Mouse (Mus musculus) naive thymus-derived CD4-positive, alpha-beta T cell, adult 2 months (primary cell): ENCODE results near the gene Pde6d.
A peak's percentile ranks its signal among the peaks of the same experiment; 100 is the strongest.

Source experiments
- DNase-seq: peaks from one replicate; pipeline ENCODE4 v3.0.0-alpha.2; 2011; ENCODE audit warnings: low read depth

Pde6d gene

DNA sequence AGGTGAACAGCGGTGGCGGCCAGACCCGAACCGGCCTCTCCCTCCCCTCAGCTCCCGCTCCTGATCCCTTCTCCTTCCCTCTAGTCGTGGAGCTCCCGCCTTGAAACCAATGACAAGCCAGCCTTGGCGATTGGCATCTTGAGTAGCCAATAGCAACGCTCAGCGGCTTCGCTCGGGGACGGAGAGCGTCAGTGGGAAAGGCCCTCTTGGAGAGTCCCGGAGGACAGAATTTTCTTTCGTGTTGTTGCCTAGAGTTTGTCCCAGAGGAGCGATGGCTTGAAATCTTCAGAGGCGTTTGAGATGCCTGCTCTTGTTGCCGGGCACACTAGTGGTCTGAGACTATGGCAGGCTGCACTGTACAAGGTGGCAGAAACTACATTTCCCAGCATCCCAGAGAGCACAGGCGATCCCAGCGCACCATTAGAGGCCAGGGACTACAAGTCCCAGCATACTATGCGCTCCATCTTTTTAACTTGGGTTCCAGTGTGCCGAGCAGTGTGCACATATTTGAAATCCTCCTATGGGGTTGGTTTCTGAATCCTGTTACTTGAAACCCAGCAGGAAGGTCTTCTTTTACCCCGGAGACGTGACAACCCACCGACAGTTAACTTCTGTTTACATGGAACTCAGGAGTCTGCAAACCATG lies at the start of gene Pde6d, which contains the start of gene Cops7b:
Gene Pde6d, minus strand, starts transcription at position 179 of the 646 bp plus-strand sequence.
Gene Cops7b, plus strand, starts transcription at position 454 of the 646 bp plus-strand sequence.
- peak; percentile 96 for DNase-seq

DNA sequence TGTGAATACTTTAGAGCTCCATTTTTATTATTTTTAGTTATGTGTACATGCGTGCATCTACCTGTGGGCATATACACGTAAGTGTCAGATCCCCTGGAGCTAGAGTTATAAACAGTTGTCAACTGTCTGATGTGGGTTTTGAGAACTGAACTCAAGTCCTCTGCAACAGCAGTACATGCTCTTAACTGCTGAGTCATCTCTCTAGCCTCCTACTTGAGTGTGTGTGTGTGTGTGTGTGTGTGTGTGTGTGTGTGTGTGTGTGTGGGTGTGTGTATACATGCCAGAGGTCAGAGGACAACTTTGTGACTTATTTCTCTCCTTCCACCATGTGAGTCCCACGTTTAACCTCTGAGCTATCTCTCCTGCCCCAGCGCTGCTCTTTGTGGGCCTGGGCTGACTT lies 48.1 kb upstream of the Pde6d start:
- no peak for DNase-seq

DNA sequence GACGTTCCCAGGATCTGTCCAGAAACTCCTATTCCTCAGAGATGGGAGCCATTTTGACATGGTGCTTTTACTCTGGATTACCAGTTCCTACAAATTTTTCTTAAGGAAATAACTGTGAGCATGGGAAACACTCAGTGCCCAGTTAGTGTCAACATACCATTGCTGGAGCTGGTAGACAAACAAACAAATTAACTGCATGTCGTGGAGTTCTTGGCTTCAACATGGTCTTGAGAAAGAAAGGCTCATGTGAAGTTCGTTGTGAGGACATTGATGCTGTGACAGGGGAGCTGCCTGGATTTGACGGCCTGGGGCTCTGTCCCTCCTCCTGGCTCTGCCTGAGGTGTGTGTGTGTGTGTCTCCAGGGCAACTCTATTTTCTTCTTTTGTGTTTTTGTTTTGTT lies 47.5 kb upstream of the Pde6d start:
- no peak for DNase-seq

DNA sequence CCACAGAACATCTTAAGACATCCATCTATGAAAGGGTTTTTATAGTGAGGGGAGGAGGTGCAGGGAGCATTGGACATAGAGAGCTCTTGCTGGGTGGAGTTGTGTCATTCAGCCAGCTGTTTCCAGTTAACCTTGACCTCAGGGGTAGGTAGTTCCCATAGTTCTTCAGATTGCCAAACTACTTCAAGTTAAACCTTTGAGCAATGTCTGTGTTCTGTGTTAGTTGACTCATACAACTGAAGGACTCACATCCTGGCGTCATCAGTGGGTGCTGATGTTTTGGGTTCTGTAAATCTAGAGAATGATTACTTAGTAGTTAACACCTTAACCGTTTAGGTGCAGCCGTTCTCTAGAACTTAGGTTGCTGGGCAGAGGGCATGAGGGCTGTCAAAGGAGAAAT lies 45.8 kb upstream of the Pde6d start:
- DNase-seq, result no peak

DNA sequence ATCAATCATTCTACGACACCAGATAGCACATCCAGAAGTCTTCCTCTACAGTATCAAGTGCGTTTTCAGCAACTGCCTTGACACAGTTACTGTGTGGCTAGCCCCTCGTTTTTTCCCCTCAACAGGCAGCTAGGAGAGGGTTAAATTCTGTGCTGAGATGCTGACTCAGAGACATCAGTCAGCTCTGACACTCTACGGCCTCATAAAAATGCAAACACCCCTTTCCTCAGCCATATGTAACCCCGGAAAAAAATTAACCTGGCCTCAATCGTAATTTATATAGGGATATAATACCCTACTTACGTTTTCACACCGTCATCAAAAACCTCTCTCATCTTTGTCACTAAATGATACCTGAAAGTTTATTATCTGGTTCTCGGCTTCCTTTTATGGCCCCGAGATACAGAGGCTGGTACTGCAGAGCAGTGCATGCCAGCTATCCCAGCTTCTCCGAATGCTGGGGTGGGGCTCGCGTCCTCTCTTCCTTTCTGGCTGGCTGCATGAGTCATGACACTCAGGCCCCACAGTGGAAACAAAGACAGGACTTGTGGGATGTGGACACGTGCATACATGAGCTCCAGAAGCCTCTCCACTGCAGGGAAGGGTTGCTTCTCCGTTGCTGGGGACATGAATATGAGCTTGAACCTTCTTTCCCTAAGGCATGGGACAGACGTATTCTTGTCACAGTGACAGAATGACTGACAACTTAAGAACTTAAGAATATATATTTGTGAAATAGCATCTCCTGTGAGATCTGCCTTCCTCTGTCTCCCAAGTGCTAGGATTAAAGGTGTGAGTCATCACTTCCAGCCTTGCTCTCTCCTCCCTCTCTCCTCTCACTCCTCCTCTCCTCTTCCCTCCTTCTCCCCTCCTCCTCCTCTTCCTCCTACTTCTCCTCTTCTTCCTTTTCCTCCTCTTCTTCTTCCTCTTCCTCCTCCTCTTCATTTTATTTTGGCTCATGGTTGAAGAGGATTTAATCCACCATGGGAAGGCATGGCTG lies 40.9 kb upstream of the Pde6d start:
- DNase-seq, result no peak

DNA sequence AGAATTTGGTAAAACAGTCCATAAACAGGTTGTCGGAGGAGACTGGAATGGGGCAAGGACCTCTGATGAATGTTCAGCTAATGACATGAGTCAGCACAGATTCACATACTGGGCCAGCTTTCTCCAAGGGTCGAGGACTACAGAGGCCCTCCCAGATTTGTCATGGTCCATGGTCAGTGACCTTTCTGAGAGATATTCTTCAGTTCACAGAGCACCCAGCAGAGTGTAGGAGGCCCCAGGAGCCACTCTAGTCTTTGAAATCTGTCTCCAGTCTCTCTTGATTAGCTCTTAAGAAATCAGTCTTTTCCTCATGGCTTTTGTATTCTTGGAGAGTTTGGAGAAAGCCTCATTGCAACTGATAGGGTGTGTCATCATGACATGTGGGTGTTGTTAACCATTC lies 39.9 kb upstream of the Pde6d start:
- DNase-seq, result no peak

DNA sequence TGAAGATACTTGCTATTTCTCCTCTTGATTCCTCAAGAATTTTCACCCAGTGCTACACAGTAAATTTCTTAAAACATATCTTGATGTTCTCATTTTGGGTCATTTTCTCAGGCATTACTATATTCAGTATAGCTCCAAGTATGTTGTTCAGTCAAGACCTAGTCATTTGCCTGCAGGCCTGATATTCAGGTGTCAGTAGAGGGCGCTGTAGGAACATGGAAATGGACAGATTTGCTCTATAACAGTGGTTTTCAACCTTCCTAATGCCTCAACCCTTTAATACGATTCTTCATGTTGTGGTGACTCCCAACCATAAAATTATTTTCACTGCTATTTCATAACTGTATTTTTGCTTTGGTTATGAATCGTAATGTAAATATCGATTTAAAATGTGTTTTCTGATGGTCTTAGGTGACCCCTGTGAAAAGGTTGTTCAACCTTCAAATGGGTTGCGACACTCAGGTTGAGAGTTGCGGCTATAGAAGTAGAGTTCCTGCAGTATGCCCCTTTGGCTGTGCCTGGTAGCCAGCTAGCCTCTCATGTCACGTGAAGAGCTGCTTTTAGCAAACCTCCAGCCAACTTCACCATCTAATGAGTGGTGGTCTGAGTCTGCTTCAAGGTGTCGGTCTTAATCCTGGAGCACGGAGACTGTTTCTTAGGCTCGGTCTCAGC lies 36.2 kb upstream of the Pde6d start:
- peak; percentile 64 for DNase-seq

DNA sequence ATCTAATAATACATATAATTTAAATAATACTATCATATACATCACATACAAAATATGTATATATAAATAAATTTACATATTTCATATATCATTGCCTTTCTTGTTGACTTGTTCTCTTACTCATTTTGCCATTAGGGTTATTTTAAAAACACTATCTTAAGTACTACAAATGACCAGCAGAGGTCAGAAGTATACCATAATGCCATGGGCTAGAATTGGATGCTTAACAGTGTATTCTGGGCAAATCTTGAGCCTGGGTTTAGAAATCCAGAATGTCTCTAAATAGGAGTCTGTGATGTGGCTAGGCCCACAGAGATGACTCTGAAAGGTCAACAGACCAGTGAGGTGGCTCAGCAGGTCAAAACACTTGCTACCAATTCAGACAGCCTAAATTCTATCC lies 31.8 kb upstream of the Pde6d start:
- DNase-seq, result peak; percentile 31

DNA sequence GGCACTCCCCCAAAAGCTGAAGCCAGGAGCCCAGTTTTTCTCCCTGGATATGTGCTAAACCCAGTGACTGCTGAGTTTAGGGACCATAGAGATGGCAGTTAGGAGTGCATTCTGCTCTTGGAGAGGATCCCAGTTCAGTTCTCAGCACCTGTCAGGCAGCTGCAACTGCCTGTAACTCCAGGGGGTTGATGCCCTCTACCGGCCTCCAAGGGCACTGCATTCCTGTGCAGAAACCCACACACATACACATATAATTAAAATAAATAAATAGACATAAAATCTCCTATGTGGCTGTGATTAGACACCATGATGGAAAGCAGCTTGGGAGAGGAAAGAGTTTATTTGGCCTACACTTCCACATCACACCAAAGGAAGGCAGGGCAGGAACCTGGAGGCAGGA lies 29.7 kb upstream of the Pde6d start:
- no peak for DNase-seq

DNA sequence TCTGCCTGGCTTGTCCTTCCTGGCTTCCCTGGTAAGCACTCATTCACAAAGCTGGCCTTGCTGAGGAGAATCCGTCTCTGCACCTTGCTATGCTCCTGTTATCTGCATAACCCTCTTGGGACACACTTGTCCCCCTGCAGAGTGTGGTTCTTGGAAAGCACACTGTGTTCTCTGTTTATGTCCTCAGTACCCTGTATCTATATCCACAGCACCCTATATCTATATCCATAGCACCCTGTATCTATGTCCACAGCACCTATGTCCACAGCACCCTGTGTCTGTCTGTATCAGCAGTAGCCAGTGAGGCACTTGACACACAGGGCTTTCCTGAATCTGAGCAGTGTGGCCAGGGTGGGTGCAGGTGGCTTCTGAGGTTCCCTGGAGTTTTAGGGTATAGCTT lies 28.5 kb upstream of the Pde6d start:
- no peak for DNase-seq

DNA sequence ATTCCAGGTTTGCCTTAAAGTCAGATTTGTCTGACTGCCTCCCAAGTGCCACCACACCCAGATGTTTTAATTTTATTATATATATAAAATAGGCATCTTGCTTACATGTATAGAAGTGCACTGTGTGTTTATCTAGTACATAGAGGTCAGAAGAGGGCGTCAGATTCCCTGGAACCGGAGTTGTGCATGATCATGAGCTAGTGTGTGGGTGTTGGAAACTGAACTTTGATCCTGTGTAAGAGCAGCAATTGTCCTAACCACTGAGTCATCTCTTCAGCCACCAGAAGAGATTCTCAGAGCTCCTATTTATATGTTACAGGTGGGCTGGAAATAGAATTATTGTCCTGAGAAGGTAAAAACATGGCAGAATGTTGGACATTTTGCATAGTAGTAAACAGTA lies 17.7 kb upstream of the Pde6d start:
- no peak for DNase-seq

DNA sequence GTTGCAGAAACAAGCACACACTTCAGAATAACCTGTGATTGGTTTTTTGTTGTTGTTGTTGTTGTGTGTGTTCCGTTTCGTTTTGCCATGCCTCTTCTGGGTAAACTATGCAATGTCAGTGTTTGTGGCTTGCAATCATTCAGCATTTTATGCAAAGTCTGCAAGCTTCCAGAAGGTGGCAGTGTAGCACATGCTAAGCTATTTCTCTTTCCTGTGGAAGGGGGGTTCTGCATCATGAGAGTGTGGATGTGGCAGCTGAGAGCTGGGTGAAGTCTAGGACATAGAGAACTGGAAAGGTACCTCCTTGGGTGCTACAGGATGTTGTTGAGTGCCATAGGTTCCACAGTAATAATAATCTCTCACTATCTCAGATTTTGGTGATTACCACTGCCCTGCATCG lies 16.1 kb upstream of the Pde6d start:
- DNase-seq, result peak; percentile 50

DNA sequence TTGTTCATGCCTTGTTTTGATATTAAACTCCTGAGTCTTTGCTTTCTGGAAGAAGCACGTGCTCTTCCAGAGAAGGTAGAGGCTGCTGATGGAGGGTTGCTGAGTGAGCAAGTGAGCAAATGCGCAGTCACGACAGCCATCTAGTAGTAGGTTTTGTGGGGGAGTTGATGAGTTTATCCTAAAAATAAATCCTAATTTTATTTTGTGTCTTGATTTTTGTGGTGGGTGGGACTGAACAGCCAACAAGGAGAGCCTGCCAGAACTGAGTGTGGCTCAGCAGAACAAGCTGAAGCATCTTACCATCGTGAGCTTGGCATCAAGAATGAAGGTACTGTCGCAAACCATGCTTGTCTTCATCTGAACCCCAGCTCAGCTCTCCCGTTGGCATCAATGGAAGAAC lies 14.1 kb upstream of the Pde6d start:
- DNase-seq, result no peak

DNA sequence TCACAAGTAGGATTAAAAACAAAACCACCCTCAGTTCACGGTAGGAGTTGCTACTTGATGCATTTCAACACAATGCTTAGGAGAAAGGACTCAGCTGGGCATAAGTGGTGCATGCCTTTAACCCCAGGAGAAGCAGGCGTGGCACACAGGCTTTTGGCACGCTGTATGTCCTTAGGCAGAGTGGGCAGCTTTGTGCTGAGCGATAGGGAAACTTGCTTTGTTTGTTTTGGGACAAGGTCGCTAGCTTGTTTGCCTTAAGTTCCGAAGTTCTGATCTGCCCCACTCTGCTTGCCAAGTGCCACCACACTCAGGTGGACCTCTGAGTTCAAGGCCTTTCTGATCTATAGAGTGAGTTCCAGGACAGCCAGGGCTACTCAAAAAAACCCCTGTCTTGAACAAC lies 12.9 kb upstream of the Pde6d start:
- no peak for DNase-seq

DNA sequence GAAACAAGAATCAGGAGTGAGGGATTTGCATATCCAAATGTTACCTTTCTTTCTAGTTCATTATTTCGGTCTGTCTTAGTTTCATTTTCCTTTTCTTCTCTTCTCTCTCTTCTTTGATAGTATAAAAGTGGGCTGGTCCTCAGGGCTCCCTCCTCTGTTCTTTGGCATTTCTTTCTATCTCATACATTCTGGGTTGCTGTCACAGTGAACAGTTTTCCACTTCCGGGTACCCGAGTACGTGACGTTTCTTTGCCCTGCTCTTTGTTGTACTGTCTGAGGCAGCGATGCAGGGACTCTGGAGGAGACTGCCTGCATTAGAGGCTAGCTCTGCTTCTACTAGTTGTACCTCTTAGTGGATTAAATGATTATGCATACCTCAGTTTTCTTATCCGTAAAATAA lies 12.1 kb upstream of the Pde6d start:
- no peak for DNase-seq

DNA sequence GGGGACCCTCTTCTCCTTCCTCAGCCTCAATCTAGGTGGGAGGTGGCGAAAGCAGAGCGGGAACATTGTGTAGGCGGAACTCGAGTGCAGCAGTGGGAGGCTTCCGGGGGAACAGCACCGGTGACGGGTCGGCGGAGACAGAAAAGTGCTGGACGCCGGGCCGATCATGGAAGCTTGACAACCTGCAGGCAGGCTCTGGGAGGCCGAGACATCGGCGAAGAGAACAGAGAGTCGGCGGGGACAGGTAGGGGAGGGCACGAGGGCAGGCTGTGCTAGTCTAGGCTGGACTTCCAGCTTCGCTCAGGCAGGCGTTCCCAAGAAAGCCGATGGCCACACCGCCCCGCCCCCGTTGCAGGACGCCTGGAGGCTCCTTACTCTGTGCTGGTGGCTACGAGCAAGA lies 4.6 kb upstream of the Pde6d start:
- peak; percentile 85 for DNase-seq

DNA sequence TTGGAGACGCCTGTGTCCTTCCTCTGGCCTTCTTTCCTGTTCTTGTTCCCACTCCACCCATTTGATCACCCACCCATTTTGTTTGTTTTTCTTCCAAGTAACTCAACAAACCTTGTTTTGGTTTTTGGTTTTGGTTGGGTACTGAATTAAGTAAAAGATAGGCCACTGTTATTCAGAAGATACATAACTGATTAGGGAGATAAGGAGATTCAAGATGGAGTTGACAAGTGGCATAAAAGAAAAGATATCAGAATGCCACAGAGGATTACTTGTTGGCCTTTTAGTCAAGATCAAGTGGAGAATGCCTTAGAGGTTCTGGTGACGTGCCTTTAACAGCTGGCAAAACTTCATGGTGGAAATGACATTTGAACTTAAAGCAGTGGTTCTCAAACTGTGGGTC lies 1.3 kb upstream of the Pde6d start:
- no peak for DNase-seq

DNA sequence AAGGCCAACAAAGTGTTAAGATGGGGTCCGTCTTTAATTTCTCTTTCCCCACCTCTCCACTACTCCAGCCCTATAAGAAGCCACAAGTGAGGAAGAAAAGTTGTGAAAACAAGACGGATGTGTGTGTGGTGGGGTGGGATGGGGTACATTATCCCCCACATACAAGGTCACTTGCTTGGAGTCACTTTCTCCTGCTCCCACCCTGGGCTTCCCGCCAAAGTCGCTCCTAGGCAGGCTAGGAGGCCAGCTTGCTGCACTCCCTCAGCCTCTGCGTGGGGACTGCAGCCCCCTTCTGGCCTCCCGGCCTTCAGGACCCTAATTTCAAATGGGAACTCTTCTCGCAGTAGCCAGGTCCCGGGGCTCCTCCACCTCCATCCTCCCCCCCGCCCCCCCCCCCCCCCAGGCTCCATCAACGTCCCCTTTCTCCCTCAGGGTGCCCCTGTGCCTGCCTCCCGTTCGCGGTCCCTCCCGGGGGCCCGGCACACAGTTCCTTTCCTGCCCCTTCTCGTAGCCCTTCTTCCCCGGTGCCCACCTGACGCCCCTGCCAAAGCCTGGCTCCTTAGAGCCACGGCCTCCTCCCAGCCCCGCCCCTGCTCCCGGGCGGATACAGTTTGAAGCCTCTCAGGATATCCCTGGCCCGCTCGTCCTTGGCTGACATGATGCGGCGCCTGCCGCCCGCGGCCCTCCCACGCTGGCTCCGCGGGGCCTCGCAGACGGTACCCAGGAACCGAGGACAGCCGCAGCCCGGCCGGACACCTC lies 558 bp downstream of the Pde6d start:
- DNase-seq, result peak; percentile 29

DNA sequence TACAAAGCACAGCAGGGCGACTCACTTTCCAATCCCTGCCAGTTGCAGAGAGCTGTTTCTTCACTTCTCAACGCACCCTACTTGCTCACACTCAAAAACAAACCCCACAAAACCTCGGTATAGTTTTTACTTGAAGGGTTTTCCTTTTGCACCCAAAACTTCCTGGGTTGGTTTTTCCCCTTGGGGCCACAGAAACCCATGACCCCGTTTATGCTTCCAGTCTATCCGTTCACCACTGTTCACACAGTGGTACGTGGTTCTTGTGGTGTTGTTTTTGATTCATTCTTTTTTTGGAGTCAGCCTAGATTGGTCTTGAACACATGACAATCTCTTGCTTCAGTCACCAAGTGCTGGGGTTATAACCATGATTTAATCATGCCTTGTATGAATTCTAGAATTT lies 2.0 kb downstream of the Pde6d start:
- no peak for DNase-seq

DNA sequence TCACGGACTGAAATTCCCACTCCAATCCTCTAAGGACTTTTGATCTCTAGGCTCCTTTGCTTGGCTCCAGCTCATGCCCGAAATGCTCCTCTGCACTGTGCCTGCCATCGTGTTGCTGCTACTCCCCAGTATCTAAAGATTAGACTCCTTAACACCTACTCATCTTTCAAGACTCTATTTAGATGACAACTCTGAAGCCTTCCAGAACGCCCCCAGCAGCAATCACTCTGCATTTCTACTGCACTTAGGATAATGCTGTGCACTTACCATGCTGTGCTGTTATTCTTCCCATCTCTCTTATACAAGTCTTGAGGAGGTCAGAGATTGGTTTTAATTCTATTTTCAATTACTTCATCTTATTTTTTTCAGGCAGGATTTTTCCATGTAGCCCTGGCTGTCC lies 10.5 kb downstream of the Pde6d start:
- DNase-seq, result no peak

DNA sequence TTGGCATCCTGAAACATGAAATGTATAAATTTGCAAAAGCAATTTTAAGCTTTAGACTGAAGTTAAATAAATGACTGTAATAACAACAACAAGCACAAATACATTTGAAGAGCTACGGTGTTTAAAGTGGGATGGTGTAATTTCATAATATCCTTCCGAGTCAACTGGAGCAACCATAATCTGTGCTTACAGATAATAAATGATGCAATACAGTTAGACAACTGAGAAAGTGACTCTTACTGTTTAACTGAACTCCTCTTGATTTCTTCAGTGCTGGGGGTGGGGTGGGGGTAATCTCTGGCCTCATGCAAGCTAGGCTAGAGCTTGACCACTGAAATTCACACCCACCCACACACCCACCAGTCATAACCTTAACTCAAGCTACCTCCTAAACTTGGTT lies 11.0 kb downstream of the Pde6d start:
- no peak for DNase-seq

DNA sequence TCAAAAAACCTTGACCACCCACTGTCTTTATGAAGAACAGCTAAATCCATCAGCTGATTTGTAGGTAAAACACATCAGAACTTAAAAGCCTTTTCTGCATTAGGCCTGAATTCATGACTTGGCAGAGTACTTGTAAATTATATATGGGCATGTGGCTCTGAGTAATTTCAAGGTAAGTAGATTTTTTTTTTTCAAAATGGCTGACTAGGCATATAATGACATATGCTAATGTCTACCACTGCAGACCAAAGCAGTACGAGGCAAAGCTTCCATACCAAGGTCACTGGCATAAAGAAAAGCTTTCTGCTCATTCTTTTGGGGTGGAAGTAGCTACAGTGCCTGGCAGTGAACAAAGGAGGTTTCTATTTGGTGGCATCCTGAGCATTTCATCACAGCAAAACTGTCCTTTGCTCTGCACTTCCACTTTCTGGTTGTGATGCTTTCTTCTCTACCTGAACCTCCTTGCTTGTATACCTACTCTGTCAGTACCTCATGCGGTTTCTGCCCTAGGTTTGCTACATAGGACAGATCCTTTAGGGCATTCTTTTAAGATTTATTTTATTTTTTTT lies 13.1 kb downstream of the Pde6d start:
- no peak for DNase-seq
